Mouse (Mus musculus): Measurements from ENCODE around the gene Prss58.

GRCm38 (mm10) chr6:40900287-40900686 lies at the start of gene Prss58:
- TF ChIP-seq POLR2A (IDR thresholded peaks at IDR 0.05; ENCODE audit: borderline replicate concordance, control insufficient read depth, low read depth, low read length) (no peak), CTCF (IDR thresholded peaks at IDR 0.05; ENCODE audit: control insufficient read depth, insufficient read depth, low read length) (no peak)
